Mouse (Mus musculus): Measurements from ENCODE around the gene Slit3.

- TF ChIP-seq CTCF (IDR thresholded peaks at IDR 0.05; ENCODE audit: borderline replicate concordance, insufficient read depth, low read length) (no peak), POLR2A (IDR thresholded peaks at IDR 0.05; ENCODE audit: low read depth, low read length) (no peak)
These were observed 608.2 kb downstream of the Slit3 start for GRCm38 (mm10) chr11:35729186-35729585.
